Mouse (Mus musculus) hindbrain, postnatal 0 days (tissue): Measurements from ENCODE around the gene Vwc2l. TPM values are rescaled to one million over a fixed set of nuclear protein-coding genes. Genes with fewer than 3 reads are reported as not detected.

Experiments
- ATAC-seq: fragments of 200-750 bp; cut with Nextera tagmentation; 2 replicates; pipeline ENCODE4 v1.8.0; 2017; ENCODE audit warnings: mild to moderate bottlenecking, moderate TSS enrichment, moderate library complexity
- DNase-seq: peaks from one replicate; pipeline ENCODE4 v3.0.0-alpha.2; 2015; ENCODE audit warnings: low spot score
- H3K27ac ChIP-seq: fragments of 300-500 bp; sonication (generic); 2 replicates; pipeline ENCODE4 v1.5.1; 2014; ENCODE audit warnings: mild to moderate bottlenecking
- H3K27me3 ChIP-seq: fragments of 300-500 bp; sonication (generic); 2 replicates; pipeline ENCODE4 v1.6.1; 2014; ENCODE audit warnings: low read length, mixed read lengths; ENCODE audit not compliant: insufficient read depth
- H3K36me3 ChIP-seq: fragments of 300-500 bp; sonication (generic); 2 replicates; pipeline ENCODE4 v1.6.1; 2014; ENCODE audit warnings: low read length, mixed read lengths; ENCODE audit not compliant: insufficient read depth
- H3K4me1 ChIP-seq: fragments of 300-500 bp; sonication (generic); 2 replicates; pipeline ENCODE4 v1.6.1; 2014; ENCODE audit warnings: antibody characterized with exemption, low read length, mixed read lengths; ENCODE audit not compliant: insufficient read depth
- H3K4me2 ChIP-seq: fragments of 300-500 bp; sonication (generic); 2 replicates; pipeline ENCODE4 v1.6.1; 2014; ENCODE audit warnings: low read depth, mild to moderate bottlenecking, low read length, moderate library complexity, mixed read lengths
- H3K4me3 ChIP-seq: fragments of 300-500 bp; sonication (generic); 2 replicates; pipeline ENCODE4 v1.5.1; 2014; ENCODE audit warnings: low read length
- H3K9ac ChIP-seq: fragments of 300-500 bp; sonication (generic); replicated peaks from 2 replicates; pipeline ENCODE4 v1.6.1; 2014; ENCODE audit warnings: mild to moderate bottlenecking, low read length, moderate library complexity, mixed read lengths
- H3K9me3 ChIP-seq: fragments of 300-500 bp; sonication (generic); 2 replicates; pipeline ENCODE4 v1.6.1; 2016; ENCODE audit warnings: low read length, mixed read lengths
- CTCF ChIP-seq: IDR thresholded peaks from 2 replicates; pipeline ENCODE4 v1.5.1; 2016; ENCODE audit warnings: antibody characterized with exemption, control low read depth, low read depth
- WGBS: fragments of 180-500 bp; shearing (Covaris S2); extraction: QIAGEN DNeasy Blood & Tissue Kit; methylation state at CpG from one replicate; pipeline ENCODE4 v1.1.7; 2014; 5-methylcytosine and 5-hydroxymethylcytosine counted together
- polyA plus RNA-seq: library from polyadenylated mRNA; unstranded; fragments of >200 nt; fragmentation: Nextera tagmentation; extraction: Ambion mirVana; gene quantifications from 2 replicates; pipeline ENCODE4 v1.2.1, GENCODE M21; 2015
- total RNA-seq: library from RNA; depleted of rRNA; stranded (reverse); fragments of >200 nt; gene quantifications from 2 replicates; pipeline ENCODE4 v1.2.3, GENCODE M21; 2014

Vwc2l gene
- total and polyA plus RNA-seq, 2 experiments from 2014 or later, result 7.1 to 15.6 TPM

GRCm38 (mm10) chr1:70791636-70792035 lies 66.1 kb downstream of the Vwc2l start:
- no peak for TF ChIP-seq CTCF
- no peak overlapping the region for H3K4me3 ChIP-seq
- no peak overlapping the region for H3K27ac ChIP-seq
- no peak overlapping the region for H3K9ac ChIP-seq
- H3K4me1 ChIP-seq, result no peaks in the 10 kb centered on the region
- H3K9me3 ChIP-seq, result no peaks in the 10 kb centered on the region
- DNase-seq (no peak), ATAC-seq (no peak)
- no peak overlapping the region for H3K4me2 ChIP-seq
- H3K36me3 ChIP-seq, result no peaks in the 10 kb centered on the region
- 93% methylated on average over 5 of the region's 5 CpGs for WGBS
- no peaks in the 10 kb centered on the region for H3K27me3 ChIP-seq

- Histone ChIP-seq H3K9me3 (no peaks in the 10 kb centered on the region), H3K27me3 (no peaks in the 10 kb centered on the region), H3K36me3 (no peaks in the 10 kb centered on the region), H3K4me3 (no peak overlapping the region), H3K4me1 (no peaks in the 10 kb centered on the region), H3K9ac (no peak overlapping the region), H3K4me2 (no peak overlapping the region), H3K27ac (no peak overlapping the region)
- WGBS, result 89% methylated on average over 4 of the region's 4 CpGs
- DNase-seq (no peak), ATAC-seq (no peak)
- TF ChIP-seq CTCF, result no peak
Observed at GRCm38 (mm10) chr1:70795094-70795493, 69.6 kb downstream of the Vwc2l start.

- Histone ChIP-seq H3K4me1 (no peaks in the 10 kb centered on the region), H3K9ac (no peak overlapping the region), H3K27me3 (no peaks in the 10 kb centered on the region), H3K27ac (no peak overlapping the region), H3K4me2 (no peak overlapping the region), H3K4me3 (no peak overlapping the region), H3K36me3 (no peaks in the 10 kb centered on the region), H3K9me3 (no peaks in the 10 kb centered on the region)
- 78% methylated on average over 3 of the region's 3 CpGs for WGBS
- no peak for TF ChIP-seq CTCF
- ATAC-seq (no peak), DNase-seq (no peak)
Observed at GRCm38 (mm10) chr1:70803401-70803800, 77.9 kb downstream of the Vwc2l start.

- H3K9me3 ChIP-seq, result no peaks in the 10 kb centered on the region
- WGBS, result 43% methylated on average over 2 of the region's 2 CpGs
- H3K27me3 ChIP-seq, result no peaks in the 10 kb centered on the region
- DNase-seq, result no peak
- no peak for TF ChIP-seq CTCF
- H3K4me1 ChIP-seq, result no peaks in the 10 kb centered on the region
- no peak overlapping the region for H3K4me3 ChIP-seq
- no peak overlapping the region for H3K4me2 ChIP-seq
- ATAC-seq, result no peak
- H3K9ac ChIP-seq, result no peak overlapping the region
- no peaks in the 10 kb centered on the region for H3K36me3 ChIP-seq
- no peak overlapping the region for H3K27ac ChIP-seq
Observed at GRCm38 (mm10) chr1:70823111-70823510, 97.6 kb downstream of the Vwc2l start.

- peak; percentile 15 for TF ChIP-seq CTCF
- no peaks in the 10 kb centered on the region for H3K9me3 ChIP-seq
- DNase-seq (no peak), ATAC-seq (no peak)
- H3K36me3 ChIP-seq, result no peaks in the 10 kb centered on the region
- no peak overlapping the region for H3K4me2 ChIP-seq
- 86% methylated on average over 3 of the region's 3 CpGs for WGBS
- no peaks in the 10 kb centered on the region for H3K27me3 ChIP-seq
- H3K4me1 ChIP-seq, result no peaks in the 10 kb centered on the region
- H3K9ac ChIP-seq, result no peak overlapping the region
- H3K27ac ChIP-seq, result no peak overlapping the region
- H3K4me3 ChIP-seq, result no peak overlapping the region
Observed at GRCm38 (mm10) chr1:70833262-70833661, 107.7 kb downstream of the Vwc2l start.

- H3K27ac ChIP-seq, result no peak overlapping the region
- H3K4me1 ChIP-seq, result no peaks in the 10 kb centered on the region
- no peak for TF ChIP-seq CTCF
- DNase-seq (no peak), ATAC-seq (no peak)
- H3K9ac ChIP-seq, result no peak overlapping the region
- no peak overlapping the region for H3K4me3 ChIP-seq
- no peak overlapping the region for H3K4me2 ChIP-seq
- H3K9me3 ChIP-seq, result no peaks in the 10 kb centered on the region
- H3K27me3 ChIP-seq, result no peaks in the 10 kb centered on the region
- H3K36me3 ChIP-seq, result no peaks in the 10 kb centered on the region
- WGBS, result 85% methylated on average over 7 of the region's 7 CpGs
Observed at GRCm38 (mm10) chr1:70842222-70842621, 116.7 kb downstream of the Vwc2l start.

- Histone ChIP-seq H3K27ac (no peak overlapping the region), H3K4me2 (no peak overlapping the region), H3K36me3 (no peaks in the 10 kb centered on the region), H3K4me1 (no peaks in the 10 kb centered on the region), H3K9ac (no peak overlapping the region), H3K9me3 (no peaks in the 10 kb centered on the region), H3K4me3 (no peak overlapping the region), H3K27me3 (no peaks in the 10 kb centered on the region)
- DNase-seq (no peak), ATAC-seq (no peak)
- no peak for TF ChIP-seq CTCF
Observed at GRCm38 (mm10) chr1:70845276-70845675, 119.8 kb downstream of the Vwc2l start.
